Mouse (Mus musculus): ENCODE measurements around the gene Mettl7a1. TPM values are rescaled to one million over a fixed set of nuclear protein-coding genes. Genes with fewer than 3 reads are reported as not detected.
"Not testable (repeated sequence)": the region's sequence is repeated elsewhere in the genome, so short reads cannot be mapped to it uniquely, and the experiment has no call there.

Gene Mettl7a1
- polyA plus RNA-seq, 1 experiment from 2014 or later, result 3.8 TPM

GRCm38 (mm10) chr15:100290858-100291257 is 13.1 kb upstream of the Mettl7a1 start:
- DNase-seq (ENCODE audit: low spot score) (no peak), ATAC-seq (no peak)
- Histone ChIP-seq H3K27ac (ENCODE audit: low read depth, low read length) (no peak overlapping the region), H3K4me3 (ENCODE audit: low read depth, low read length) (no peak overlapping the region), H3K9ac (ENCODE audit: low read length) (no peak overlapping the region), H3K27me3 (replicated peaks; ENCODE audit: control insufficient read depth, insufficient read depth, low read length) (no peaks in the 10 kb centered on the region), H3K36me3 (ENCODE audit: control insufficient read depth, insufficient read depth, low read length) (no peaks in the 10 kb centered on the region), H3K4me1 (ENCODE audit: control insufficient read depth, insufficient read depth, low read length) (no peaks in the 10 kb centered on the region), H3K4me2 (ENCODE audit: low read length) (no peak overlapping the region), H3K9me3 (replicated peaks; ENCODE audit: control insufficient read depth, low read length) (no peaks in the 10 kb centered on the region)
- 83% methylated on average over 5 of the region's 5 CpGs for WGBS

GRCm38 (mm10) chr15:100292326-100292725 is 11.6 kb upstream of the Mettl7a1 start:
- H3K9ac ChIP-seq (ENCODE audit: low read length), result no peak overlapping the region
- ATAC-seq, result no peak
- no peaks in the 10 kb centered on the region for H3K9me3 ChIP-seq (replicated peaks; ENCODE audit: control insufficient read depth, low read length)
- no peaks in the 10 kb centered on the region for H3K27me3 ChIP-seq (replicated peaks; ENCODE audit: control insufficient read depth, insufficient read depth, low read length)
- no peaks in the 10 kb centered on the region for H3K36me3 ChIP-seq (ENCODE audit: control insufficient read depth, insufficient read depth, low read length)
- DNase-seq (ENCODE audit: low spot score), result no peak
- no peak overlapping the region for H3K27ac ChIP-seq (ENCODE audit: low read depth, low read length)
- H3K4me3 ChIP-seq (ENCODE audit: low read depth, low read length), result no peak overlapping the region
- no peaks in the 10 kb centered on the region for H3K4me1 ChIP-seq (ENCODE audit: control insufficient read depth, insufficient read depth, low read length)
- H3K4me2 ChIP-seq (ENCODE audit: low read length), result no peak overlapping the region
- 82% methylated on average over 7 of the region's 7 CpGs for WGBS

- Histone ChIP-seq H3K4me3 (ENCODE audit: low read depth, low read length) (no peak overlapping the region), H3K4me1 (ENCODE audit: control insufficient read depth, insufficient read depth, low read length) (no peaks in the 10 kb centered on the region), H3K36me3 (ENCODE audit: control insufficient read depth, insufficient read depth, low read length) (no peaks in the 10 kb centered on the region), H3K4me2 (ENCODE audit: low read length) (no peak overlapping the region), H3K9me3 (replicated peaks; ENCODE audit: control insufficient read depth, low read length) (no peaks in the 10 kb centered on the region), H3K9ac (ENCODE audit: low read length) (no peak overlapping the region), H3K27ac (ENCODE audit: low read depth, low read length) (no peak overlapping the region), H3K27me3 (replicated peaks; ENCODE audit: control insufficient read depth, insufficient read depth, low read length) (no peaks in the 10 kb centered on the region)
- WGBS, result 93% methylated on average over 5 of the region's 5 CpGs
- no peak for ATAC-seq
- no peak for DNase-seq (ENCODE audit: low spot score)
Measured at GRCm38 (mm10) chr15:100297856-100298255, 6.1 kb upstream of the Mettl7a1 start.

- Histone ChIP-seq H3K27me3 (replicated peaks; ENCODE audit: control insufficient read depth, insufficient read depth, low read length) (no peaks in the 10 kb centered on the region), H3K36me3 (ENCODE audit: control insufficient read depth, insufficient read depth, low read length) (no peaks in the 10 kb centered on the region), H3K4me2 (ENCODE audit: low read length) (no peak overlapping the region), H3K4me1 (ENCODE audit: control insufficient read depth, insufficient read depth, low read length) (no peaks in the 10 kb centered on the region), H3K9me3 (replicated peaks; ENCODE audit: control insufficient read depth, low read length) (no peaks in the 10 kb centered on the region), H3K9ac (ENCODE audit: low read length) (no peak overlapping the region), H3K27ac (ENCODE audit: low read depth, low read length) (no peak overlapping the region), H3K4me3 (ENCODE audit: low read depth, low read length) (no peak overlapping the region)
- DNase-seq (ENCODE audit: low spot score), result no peak
- no peak for ATAC-seq
- WGBS, result 78% methylated on average over 6 of the region's 6 CpGs
Measured at GRCm38 (mm10) chr15:100300499-100300898, 3.4 kb upstream of the Mettl7a1 start.

GRCm38 (mm10) chr15:100301556-100301955 is 2.4 kb upstream of the Mettl7a1 start:
- DNase-seq (ENCODE audit: low spot score) (no peak), ATAC-seq (no peak)
- no peak overlapping the region for H3K9ac ChIP-seq (ENCODE audit: low read length)
- H3K27me3 ChIP-seq (replicated peaks; ENCODE audit: control insufficient read depth, insufficient read depth, low read length), result no peaks in the 10 kb centered on the region
- no peak overlapping the region for H3K4me3 ChIP-seq (ENCODE audit: low read depth, low read length)
- H3K4me2 ChIP-seq (ENCODE audit: low read length), result no peak overlapping the region
- H3K27ac ChIP-seq (ENCODE audit: low read depth, low read length), result no peak overlapping the region
- no peaks in the 10 kb centered on the region for H3K4me1 ChIP-seq (ENCODE audit: control insufficient read depth, insufficient read depth, low read length)
- H3K9me3 ChIP-seq (replicated peaks; ENCODE audit: control insufficient read depth, low read length), result no peaks in the 10 kb centered on the region
- 75% methylated on average over 15 of the region's 15 CpGs for WGBS
- H3K36me3 ChIP-seq (ENCODE audit: control insufficient read depth, insufficient read depth, low read length), result no peaks in the 10 kb centered on the region

GRCm38 (mm10) chr15:100303428-100304018 is 417 bp upstream of the Mettl7a1 start:
- Histone ChIP-seq H3K9me3 (replicated peaks; ENCODE audit: control insufficient read depth, low read length) (no peaks in the 10 kb centered on the region), H3K27ac (ENCODE audit: low read depth, low read length) (no peak overlapping the region), H3K9ac (ENCODE audit: low read length) (peak overlapping the region; percentile 76), H3K27me3 (replicated peaks; ENCODE audit: control insufficient read depth, insufficient read depth, low read length) (no peaks in the 10 kb centered on the region), H3K4me1 (ENCODE audit: control insufficient read depth, insufficient read depth, low read length) (no peaks in the 10 kb centered on the region), H3K4me2 (ENCODE audit: low read length) (peak overlapping the region; percentile 79), H3K36me3 (ENCODE audit: control insufficient read depth, insufficient read depth, low read length) (no peaks in the 10 kb centered on the region), H3K4me3 (ENCODE audit: low read depth, low read length) (no peak overlapping the region)
- WGBS, result 62% methylated on average over 8 of the region's 8 CpGs
- DNase-seq (ENCODE audit: low spot score) (no peak), ATAC-seq (no peak)

GRCm38 (mm10) chr15:100306201-100306600 is 2.3 kb downstream of the Mettl7a1 start:
- DNase-seq (ENCODE audit: low spot score) (no peak), ATAC-seq (no peak)
- H3K9ac ChIP-seq (ENCODE audit: low read length), result no peak overlapping the region
- H3K27ac ChIP-seq (ENCODE audit: low read depth, low read length), result no peak overlapping the region
- no peaks in the 10 kb centered on the region for H3K4me1 ChIP-seq (ENCODE audit: control insufficient read depth, insufficient read depth, low read length)
- no peaks in the 10 kb centered on the region for H3K27me3 ChIP-seq (replicated peaks; ENCODE audit: control insufficient read depth, insufficient read depth, low read length)
- 89% methylated on average over 2 of the region's 2 CpGs for WGBS
- no peaks in the 10 kb centered on the region for H3K36me3 ChIP-seq (ENCODE audit: control insufficient read depth, insufficient read depth, low read length)
- no peak overlapping the region for H3K4me3 ChIP-seq (ENCODE audit: low read depth, low read length)
- no peak overlapping the region for H3K4me2 ChIP-seq (ENCODE audit: low read length)
- no peaks in the 10 kb centered on the region for H3K9me3 ChIP-seq (replicated peaks; ENCODE audit: control insufficient read depth, low read length)

- not testable (repeated sequence) for H3K36me3 ChIP-seq (ENCODE audit: control insufficient read depth, insufficient read depth, low read length); H3K27ac ChIP-seq (ENCODE audit: low read depth, low read length); H3K4me2 ChIP-seq (ENCODE audit: low read length); H3K4me3 ChIP-seq (ENCODE audit: low read depth, low read length); H3K9ac ChIP-seq (ENCODE audit: low read length); H3K9me3 ChIP-seq (replicated peaks; ENCODE audit: control insufficient read depth, low read length); H3K4me1 ChIP-seq (ENCODE audit: control insufficient read depth, insufficient read depth, low read length); ATAC-seq; H3K27me3 ChIP-seq (replicated peaks; ENCODE audit: control insufficient read depth, insufficient read depth, low read length)
- 48% methylated on average over 11 of the region's 11 CpGs for WGBS
- peak; percentile 61 for DNase-seq (ENCODE audit: low spot score)
Measured at GRCm38 (mm10) chr15:100307438-100308096, 3.6 kb downstream of the Mettl7a1 start.

- H3K27ac ChIP-seq (ENCODE audit: low read depth, low read length), result no peak overlapping the region
- H3K27me3 ChIP-seq (replicated peaks; ENCODE audit: control insufficient read depth, insufficient read depth, low read length), result no peaks in the 10 kb centered on the region
- DNase-seq (ENCODE audit: low spot score) (no peak), ATAC-seq (no peak)
- WGBS, result 95% methylated on average over 2 of the region's 2 CpGs
- H3K36me3 ChIP-seq (ENCODE audit: control insufficient read depth, insufficient read depth, low read length), result no peaks in the 10 kb centered on the region
- H3K9me3 ChIP-seq (replicated peaks; ENCODE audit: control insufficient read depth, low read length), result no peaks in the 10 kb centered on the region
- no peaks in the 10 kb centered on the region for H3K4me1 ChIP-seq (ENCODE audit: control insufficient read depth, insufficient read depth, low read length)
- H3K4me3 ChIP-seq (ENCODE audit: low read depth, low read length), result no peak overlapping the region
- H3K9ac ChIP-seq (ENCODE audit: low read length), result no peak overlapping the region
- H3K4me2 ChIP-seq (ENCODE audit: low read length), result no peak overlapping the region
Measured at GRCm38 (mm10) chr15:100312346-100312745, 8.4 kb downstream of the Mettl7a1 start.

Data from forebrain, embryonic 14.5 days (tissue).